Comparison of ENCODE assay signal across 8 mouse cellular contexts in genomic region chr7:29043674-29044057, GRCm38 (mm10).
DNase-seq lines count a peak whose midpoint lies in the region; ATAC-seq lines count a peak whose summit lies in the region.

No protein-coding gene starts in this region.

- H3K9me3 ChIP-seq in heart, embryonic 12.5 days (replicated peaks), result peaks cover 6% of the 10 kb centered on the region
- H3K9me3 ChIP-seq in neural tube, embryonic 12.5 days, result no peaks in the 10 kb centered on the region
- H3K9me3 ChIP-seq in limb, embryonic 10.5 days (replicated peaks), result no peaks in the 10 kb centered on the region
- H3K9me3 ChIP-seq in stomach, embryonic 16.5 days (replicated peaks; ENCODE audit: control insufficient read depth, low read length), result no peaks in the 10 kb centered on the region; the same call in 1 of the 2 replicates

- WGBS in heart, embryonic 12.5 days, result 38% methylated on average over 11 of the region's 11 CpGs
- 36% methylated on average over 11 of the region's 11 CpGs for WGBS in neural tube, embryonic 12.5 days
- WGBS in limb, embryonic 10.5 days, result 45% methylated on average over 11 of the region's 11 CpGs
- 33% methylated on average over 11 of the region's 11 CpGs for WGBS in stomach, embryonic 16.5 days

- no peak for DNase-seq in heart, postnatal 36 days
- no peak for DNase-seq in neural tube, embryonic 10.5 days (ENCODE audit: extremely low spot score, low spot score)
- no peak for DNase-seq in limb, embryonic 10.5 days (ENCODE audit: low spot score)
- DNase-seq in left cerebral cortex, postnatal 4 days, result no peak

- no peak overlapping the region for H3K4me3 ChIP-seq in heart, embryonic 12.5 days
- no peak overlapping the region for H3K4me3 ChIP-seq in neural tube, embryonic 12.5 days
- H3K4me3 ChIP-seq in limb, embryonic 10.5 days, result no peak overlapping the region
- peak overlapping the region; percentile 24; the same call in 1 of the 2 replicates for H3K4me3 ChIP-seq in stomach, embryonic 16.5 days (replicated peaks; ENCODE audit: low read length)

- 0 out of 2 replicates have a peak overlapping the region, but pooled peaks have one; percentile 1 for H3K4me2 ChIP-seq in heart, embryonic 12.5 days
- H3K4me2 ChIP-seq in neural tube, embryonic 12.5 days (replicated peaks), result peak overlapping the region; percentile 28
- H3K4me2 ChIP-seq in stomach, embryonic 16.5 days (ENCODE audit: low read depth, low read length), result peak overlapping the region; percentile 46

- H3K27ac ChIP-seq in heart, embryonic 12.5 days (ENCODE audit: poor library complexity, severe bottlenecking), result no peak overlapping the region
- no peak overlapping the region for H3K27ac ChIP-seq in neural tube, embryonic 12.5 days
- 0 out of 2 replicates have a peak overlapping the region, but pooled peaks have one; percentile 14 for H3K27ac ChIP-seq in limb, embryonic 10.5 days
- peak overlapping the region; percentile 84 for H3K27ac ChIP-seq in stomach, embryonic 16.5 days (ENCODE audit: low read length)

- H3K27me3 ChIP-seq in heart, embryonic 12.5 days (replicated peaks), result peaks cover 46% of the 10 kb centered on the region
- H3K27me3 ChIP-seq in neural tube, embryonic 12.5 days (replicated peaks), result no peaks in the 10 kb centered on the region; the same call in 1 of the 2 replicates
- H3K27me3 ChIP-seq in limb, embryonic 10.5 days (ENCODE audit: low read depth, poor library complexity, severe bottlenecking), result 0 out of 2 replicates have a peak, but pooled peaks cover 7% of the 10 kb centered on the region
- H3K27me3 ChIP-seq in stomach, embryonic 16.5 days (ENCODE audit: control insufficient read depth, insufficient read depth, low read length), result no peaks in the 10 kb centered on the region

- peaks cover 16% of the 10 kb centered on the region for H3K4me1 ChIP-seq in heart, embryonic 12.5 days (replicated peaks)
- H3K4me1 ChIP-seq in neural tube, embryonic 12.5 days, result peaks cover 16% of the 10 kb centered on the region
- peaks cover 42% of the 10 kb centered on the region for H3K4me1 ChIP-seq in limb, embryonic 10.5 days
- H3K4me1 ChIP-seq in stomach, embryonic 16.5 days (ENCODE audit: control insufficient read depth, insufficient read depth, low read length), result peaks cover 36% of the 10 kb centered on the region

- no peaks in the 10 kb centered on the region for H3K36me3 ChIP-seq in heart, embryonic 12.5 days
- no peaks in the 10 kb centered on the region for H3K36me3 ChIP-seq in neural tube, embryonic 12.5 days
- H3K36me3 ChIP-seq in limb, embryonic 10.5 days, result peaks cover 14% of the 10 kb centered on the region; the same call in 1 of the 2 replicates
- H3K36me3 ChIP-seq in stomach, embryonic 16.5 days (ENCODE audit: control insufficient read depth, insufficient read depth, low read length), result no peaks in the 10 kb centered on the region

- intact Hi-C loops in heart, postnatal 36 days (cut with DNase I), result loop anchor here (5.0 kb wide), 1 partner anchor 176 kb away; no protein-coding TSS in a partner anchor
- intact Hi-C loops in left cerebral cortex, postnatal 4 days (cut with DNase I), result no loop called here

- no peak for ATAC-seq in heart, embryonic 12.5 days (ENCODE audit: insufficient number of reproducible peaks, low FRiP score)
- no peak for ATAC-seq in neural tube, embryonic 12.5 days (ENCODE audit: low FRiP score, low read depth)
- no peak for ATAC-seq in stomach, embryonic 16.5 days (ENCODE audit: insufficient read depth, low FRiP score)
- no peak for ATAC-seq in megakaryocyte-erythroid progenitor cell, adult 5-6 weeks (replicated peaks; ENCODE audit: low FRiP score, low TSS enrichment, poor library complexity, severe bottlenecking)

- H3K9ac ChIP-seq in heart, embryonic 12.5 days, result no peak overlapping the region
- H3K9ac ChIP-seq in neural tube, embryonic 12.5 days, result no peak overlapping the region
- peak overlapping the region; percentile 46 for H3K9ac ChIP-seq in stomach, embryonic 16.5 days (ENCODE audit: low read length)

Comparison
In these comparisons a context has a peak if more than half of its experiments do, and no peak if none do; other contexts are left out.
1. H3K27ac ChIP-seq: peak in limb, embryonic 10.5 days (single experiment) and stomach, embryonic 16.5 days (single experiment); none in heart, embryonic 12.5 days (single experiment) and neural tube, embryonic 12.5 days (single experiment).
2. Peak in every context shown above with its lines, with median percentiles within 50 percentile points of each other: H3K4me2 ChIP-seq.